Mouse (Mus musculus): ENCODE results near the gene Mavs. TPM values are rescaled to one million over a fixed set of nuclear protein-coding genes. Genes with fewer than 3 reads are reported as not detected.

Gene Mavs
- 49.8 and 59.7 TPM in 2 replicates for polyA plus RNA-seq (2012; rRNA removed)

DNA sequence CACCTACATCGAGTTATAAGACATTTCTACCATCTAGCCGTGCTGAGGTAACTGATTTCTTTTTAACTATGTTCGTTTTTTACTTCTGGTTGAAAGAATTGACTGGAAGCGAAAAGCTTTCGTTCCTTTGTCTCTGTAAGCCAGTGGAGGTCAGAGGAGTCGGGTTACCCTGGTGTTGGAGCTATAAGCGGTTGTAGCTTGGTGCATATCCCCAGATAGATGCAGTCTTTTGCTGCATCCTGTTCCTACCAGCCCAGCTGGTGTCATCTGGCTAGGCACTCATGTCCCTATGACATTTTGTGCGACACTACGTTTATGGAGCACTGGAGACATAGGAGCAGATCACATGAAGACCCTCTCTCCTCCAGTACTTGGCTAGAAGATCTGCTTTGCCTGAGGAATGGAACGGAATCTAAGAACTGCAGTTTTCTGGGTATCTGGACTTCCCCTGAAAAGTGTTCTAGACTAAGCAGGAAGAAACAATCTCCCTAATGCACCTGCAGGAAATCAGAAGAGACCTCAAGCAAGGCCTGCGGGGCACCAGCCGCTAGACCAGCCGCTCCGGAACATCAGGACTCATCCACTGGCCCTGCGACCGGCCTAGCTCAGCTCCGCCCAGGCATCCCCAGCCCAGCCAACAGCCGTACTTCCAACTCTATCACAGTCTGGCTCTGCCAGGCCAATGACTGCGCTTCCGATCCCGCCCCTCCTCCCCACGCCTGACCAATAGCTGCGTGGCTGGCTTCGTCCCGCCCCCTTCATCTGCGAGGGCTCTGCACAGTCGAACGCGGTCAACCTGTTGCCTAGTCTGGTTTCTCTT, at the start of gene Mavs:
TSS of gene Mavs (plus strand) at position 757 of the 820 bp plus-strand sequence.
- peak; percentile 91 for DNase-seq
- peak within 1 kb of the TSS; percentile 80 for H3K4me3 ChIP-seq (replicated peaks; ENCODE audit: extremely low read depth, low read depth, low read length)
- TF ChIP-seq CTCF (IDR thresholded peaks at IDR 0.05; ENCODE audit: insufficient read depth, low read length) (no peak), POLR2A (IDR thresholded peaks at IDR 0.05; ENCODE audit: borderline replicate concordance, extremely low read depth, low read depth, low read length) (peak; percentile 85; the same call in 1 of the 2 replicates)
- peaks cover 10% of the 10 kb centered on the region for H3K4me1 ChIP-seq (ENCODE audit: control insufficient read depth, insufficient read depth, low read length)
- 15% methylated on average over 29 of the region's 29 CpGs for WGBS

DNA sequence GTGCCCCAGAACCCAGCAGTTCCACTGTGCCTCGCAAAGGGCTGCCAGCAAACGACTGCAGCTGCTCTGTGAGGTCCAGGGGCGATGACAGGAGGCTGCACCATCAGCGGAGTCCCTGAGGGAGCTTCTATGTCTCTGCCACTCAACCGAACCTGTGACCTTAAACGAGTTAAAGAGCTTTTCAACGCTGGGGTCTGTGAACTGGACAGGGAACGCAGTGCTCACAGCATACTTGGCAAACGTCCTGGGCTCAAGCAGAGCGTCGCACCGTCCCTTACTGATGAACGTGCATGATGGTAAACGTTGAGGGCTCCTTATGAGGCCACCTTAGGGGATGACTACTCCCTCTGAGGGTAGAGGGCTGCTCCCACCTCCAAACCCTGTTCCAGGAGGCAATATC, 47.5 kb upstream of the Mavs start:
- DNase-seq = no peak
- H3K4me3 ChIP-seq (replicated peaks; ENCODE audit: extremely low read depth, low read depth, low read length) = peak overlapping the region; percentile 62
- WGBS = 3% methylated on average over 14 of the region's 14 CpGs
- peaks cover 21% of the 10 kb centered on the region for H3K4me1 ChIP-seq (ENCODE audit: control insufficient read depth, insufficient read depth, low read length)
- TF ChIP-seq POLR2A (IDR thresholded peaks at IDR 0.05; ENCODE audit: borderline replicate concordance, extremely low read depth, low read depth, low read length) = no peak
- no peak for TF ChIP-seq CTCF (IDR thresholded peaks at IDR 0.05; ENCODE audit: insufficient read depth, low read length)

DNA sequence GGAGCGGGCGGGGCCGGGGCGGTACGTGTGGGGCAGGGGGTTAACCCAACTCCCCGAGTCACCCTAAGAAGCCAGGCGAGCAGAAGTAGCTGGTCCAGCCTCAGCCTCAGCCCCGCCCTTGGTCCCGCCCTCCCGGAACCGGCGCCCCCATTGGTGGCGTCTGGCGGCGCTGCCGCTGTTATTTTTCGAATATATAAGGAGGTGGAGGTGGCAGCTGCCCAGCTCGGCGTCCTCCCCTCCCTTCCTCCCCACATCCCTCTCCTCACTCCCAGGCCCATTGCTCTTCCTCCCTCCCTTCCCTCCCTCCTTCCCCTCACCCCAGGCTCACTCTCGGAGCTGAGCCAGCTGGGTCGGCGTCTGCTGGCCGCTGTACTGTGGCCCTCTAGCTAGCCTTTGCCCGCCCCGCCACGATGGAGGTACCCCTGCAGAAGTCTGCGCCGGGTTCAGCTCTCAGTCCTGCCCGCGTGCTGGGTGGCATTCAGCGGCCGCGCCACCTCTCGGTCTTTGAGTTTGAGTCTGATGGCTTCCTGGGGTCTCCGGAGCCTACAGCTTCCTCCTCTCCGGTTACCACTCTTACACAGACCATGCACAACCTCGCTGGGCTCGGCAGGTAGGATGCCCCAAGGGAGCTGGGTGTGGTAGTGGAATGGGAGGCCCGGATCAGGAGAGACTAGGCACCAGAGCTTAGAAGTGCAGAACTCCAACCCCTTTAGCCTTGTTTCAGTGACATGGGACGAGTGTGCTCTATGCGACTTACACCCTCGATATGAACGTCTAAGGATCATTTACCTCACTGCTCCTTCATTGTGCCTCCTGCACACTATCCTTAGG, 46.9 kb upstream of the Mavs start, which contains the start of the genes Cdc25b and Spef1:
TSS of gene Cdc25b (plus strand) at position 179 of the 831 bp plus-strand sequence.
TSS of gene Spef1 (minus strand) at position 512 of the 831 bp plus-strand sequence.
- peak; percentile 81 for DNase-seq
- peaks cover 21% of the 10 kb centered on the region for H3K4me1 ChIP-seq (ENCODE audit: control insufficient read depth, insufficient read depth, low read length)
- H3K4me3 ChIP-seq (replicated peaks; ENCODE audit: extremely low read depth, low read depth, low read length) = peak within 1 kb of the TSS; percentile 85
- TF ChIP-seq POLR2A (IDR thresholded peaks at IDR 0.05; ENCODE audit: borderline replicate concordance, extremely low read depth, low read depth, low read length) (peak; percentile 62; the same call in 1 of the 2 replicates), CTCF (IDR thresholded peaks at IDR 0.05; ENCODE audit: insufficient read depth, low read length) (no peak)
- 3% methylated on average over 41 of the region's 43 CpGs for WGBS

DNA sequence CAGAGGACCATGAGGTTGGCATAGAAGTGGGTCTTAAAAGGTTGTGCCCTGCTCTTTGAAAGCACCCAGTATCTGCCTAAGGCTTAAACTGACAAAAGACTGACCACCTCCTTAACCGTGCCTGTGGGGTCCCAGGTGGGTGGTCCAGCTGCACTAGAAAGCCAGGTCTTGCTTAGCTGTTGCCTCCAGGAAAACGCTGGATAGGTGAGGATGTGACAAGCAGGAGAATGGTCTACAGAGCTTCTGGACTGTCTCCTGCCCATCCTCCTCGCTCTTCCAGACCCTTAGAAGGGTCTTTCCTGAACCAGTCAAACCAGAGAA, 46.3 kb upstream of the Mavs start:
- 47% methylated on average over 3 of the region's 3 CpGs for WGBS
- peaks cover 21% of the 10 kb centered on the region for H3K4me1 ChIP-seq (ENCODE audit: control insufficient read depth, insufficient read depth, low read length)
- TF ChIP-seq POLR2A (IDR thresholded peaks at IDR 0.05; ENCODE audit: borderline replicate concordance, extremely low read depth, low read depth, low read length) = no peak
- TF ChIP-seq CTCF (IDR thresholded peaks at IDR 0.05; ENCODE audit: insufficient read depth, low read length) = no peak
- H3K4me3 ChIP-seq (replicated peaks; ENCODE audit: extremely low read depth, low read depth, low read length) = peak overlapping the region; percentile 85
- DNase-seq = no peak

- Histone ChIP-seq H3K4me1 (ENCODE audit: control insufficient read depth, insufficient read depth, low read length) (peaks cover 21% of the 10 kb centered on the region), H3K4me3 (replicated peaks; ENCODE audit: extremely low read depth, low read depth, low read length) (no peak overlapping the region)
- WGBS = 85% methylated on average over 5 of the region's 5 CpGs
- DNase-seq = no peak
- no peak for TF ChIP-seq POLR2A (IDR thresholded peaks at IDR 0.05; ENCODE audit: borderline replicate concordance, extremely low read depth, low read depth, low read length)
- no peak for TF ChIP-seq CTCF (IDR thresholded peaks at IDR 0.05; ENCODE audit: insufficient read depth, low read length)
Measured at GRCm38 (mm10) chr2:131188311-131188710, 45.6 kb upstream of the Mavs start.

GRCm38 (mm10) chr2:131189521-131190309, 44.1 kb upstream of the Mavs start:
- WGBS = 27% methylated on average over 5 of the region's 5 CpGs
- no peak for DNase-seq
- H3K4me3 ChIP-seq (replicated peaks; ENCODE audit: extremely low read depth, low read depth, low read length) = no peak overlapping the region
- peaks cover 21% of the 10 kb centered on the region for H3K4me1 ChIP-seq (ENCODE audit: control insufficient read depth, insufficient read depth, low read length)
- TF ChIP-seq CTCF (IDR thresholded peaks at IDR 0.05; ENCODE audit: insufficient read depth, low read length) (no peak), POLR2A (IDR thresholded peaks at IDR 0.05; ENCODE audit: borderline replicate concordance, extremely low read depth, low read depth, low read length) (no peak)

GRCm38 (mm10) chr2:131190344-131191004, 43.4 kb upstream of the Mavs start:
- Histone ChIP-seq H3K4me1 (ENCODE audit: control insufficient read depth, insufficient read depth, low read length) (peaks cover 21% of the 10 kb centered on the region), H3K4me3 (replicated peaks; ENCODE audit: extremely low read depth, low read depth, low read length) (no peak overlapping the region)
- DNase-seq = no peak
- 65% methylated on average over 10 of the region's 10 CpGs for WGBS
- TF ChIP-seq POLR2A (IDR thresholded peaks at IDR 0.05; ENCODE audit: borderline replicate concordance, extremely low read depth, low read depth, low read length) = no peak
- TF ChIP-seq CTCF (IDR thresholded peaks at IDR 0.05; ENCODE audit: insufficient read depth, low read length) = no peak

- no peak for DNase-seq
- Histone ChIP-seq H3K4me1 (ENCODE audit: control insufficient read depth, insufficient read depth, low read length) (peaks cover 21% of the 10 kb centered on the region), H3K4me3 (replicated peaks; ENCODE audit: extremely low read depth, low read depth, low read length) (no peak overlapping the region)
- WGBS = 65% methylated on average over 7 of the region's 7 CpGs
- TF ChIP-seq POLR2A (IDR thresholded peaks at IDR 0.05; ENCODE audit: borderline replicate concordance, extremely low read depth, low read depth, low read length) = no peak
- no peak for TF ChIP-seq CTCF (IDR thresholded peaks at IDR 0.05; ENCODE audit: insufficient read depth, low read length)
Measured at GRCm38 (mm10) chr2:131191005-131191390, 42.9 kb upstream of the Mavs start.
